Mouse (Mus musculus): ENCODE results near the gene Gsc2. TPM values are rescaled to one million over a fixed set of nuclear protein-coding genes. Genes with fewer than 3 reads are reported as not detected.

Gsc2 gene
- total RNA-seq, 2 experiments from 2014 or later, result not detected

GRCm38 (mm10) chr16:17928087-17928580, 13.3 kb upstream of the Gsc2 start, which contains the start of gene Slc25a1:
Gene Slc25a1, minus strand, starts transcription at chr16:17928219.
- peak; percentile 85 to 87 for DNase-seq (ENCODE audit: low spot score in 2 of 2)
- intact Hi-C loops (cut with DNase I), result loop anchor here (5.0 to 10.0 kb wide), 2 partner anchors 59 to 297 kb away; no protein-coding TSS in a partner anchor

- intact Hi-C loops (cut with DNase I), result loop anchor here (5.0 to 10.0 kb wide), 2 partner anchors 60 to 297 kb away; no protein-coding TSS in a partner anchor
- peak; percentile 37 to 49 for DNase-seq (ENCODE audit: low spot score in 2 of 2)
These were observed 12.7 kb upstream of the Gsc2 start for GRCm38 (mm10) chr16:17927351-17928082.

- DNase-seq (ENCODE audit: low spot score in 2 of 2), result no peak
- intact Hi-C loops (cut with DNase I), result loop anchor here (5.0 to 10.0 kb wide), 2 partner anchors 125 to 303 kb away; no protein-coding TSS in a partner anchor
These were observed 7.3 kb upstream of the Gsc2 start for GRCm38 (mm10) chr16:17922163-17922538.

GRCm38 (mm10) chr16:17921325-17922162, 6.7 kb upstream of the Gsc2 start:
- intact Hi-C loops (cut with DNase I), result loop anchor here (5.0 to 10.0 kb wide), 2 partner anchors 126 to 303 kb away; no protein-coding TSS in a partner anchor
- DNase-seq (ENCODE audit: low spot score in 2 of 2), result peak; percentile 95 to 96

- intact Hi-C loops (cut with DNase I), result loop anchor here (5.0 to 10.0 kb wide), 2 partner anchors 127 to 304 kb away; no protein-coding TSS in a partner anchor
These were observed 5.7 kb upstream of the Gsc2 start for GRCm38 (mm10) chr16:17920586-17920985.

GRCm38 (mm10) chr16:17911052-17911595, 3.7 kb downstream of the Gsc2 start, which contains the start of gene Ess2:
Gene Ess2, minus strand, starts transcription at chr16:17911348.
- intact Hi-C loops (cut with DNase I), result loop anchor here (5.0 kb wide), 2 partner anchors 76 to 126 kb away; no protein-coding TSS in a partner anchor
- DNase-seq (ENCODE audit: low spot score in 2 of 2), result peak; percentile 93 to 94

More at GRCm38 (mm10) chr16:17920586-17920985, 5.7 kb upstream of the Gsc2 start:
- no peak for DNase-seq (ENCODE audit: low spot score in 2 of 2)

- intact Hi-C loops (cut with DNase I), result no loop called here
- DNase-seq (ENCODE audit: low spot score in 2 of 2), result no peak
These were observed 16.4 kb downstream of the Gsc2 start, which contains the start of the genes Dgcr2 and Tssk2 for GRCm38 (mm10) chr16:17898462-17898861. Gene Dgcr2, minus strand, starts transcription at chr16:17898562. Gene Tssk2, plus strand, starts transcription at chr16:17898637.

GRCm38 (mm10) chr16:17896091-17896490, 18.8 kb downstream of the Gsc2 start:
- intact Hi-C loops (cut with DNase I), result no loop called here
- no peak for DNase-seq (ENCODE audit: low spot score in 2 of 2)

GRCm38 (mm10) chr16:17893923-17894322, 20.9 kb downstream of the Gsc2 start, which contains the start of gene Tssk1:
Gene Tssk1, plus strand, starts transcription at chr16:17894223.
- intact Hi-C loops (cut with DNase I), result no loop called here
- DNase-seq (ENCODE audit: low spot score in 2 of 2), result no peak

- intact Hi-C loops (cut with DNase I), result no loop called here
- no peak for DNase-seq (ENCODE audit: low spot score in 2 of 2)
These were observed 22.3 kb downstream of the Gsc2 start for GRCm38 (mm10) chr16:17892606-17893005.

GRCm38 (mm10) chr16:17891567-17891959, 23.3 kb downstream of the Gsc2 start, which contains the start of gene Gm20518:
Gene Gm20518, minus strand, starts transcription at chr16:17891671.
- intact Hi-C loops (cut with DNase I), result no loop called here
- peak; percentile 96 to 98 for DNase-seq (ENCODE audit: low spot score in 2 of 2)

- intact Hi-C loops (cut with DNase I), result no loop called here
- peak; percentile 54 to 55 for DNase-seq (ENCODE audit: low spot score in 2 of 2)
These were observed 23.8 kb downstream of the Gsc2 start for GRCm38 (mm10) chr16:17890917-17891566.

GRCm38 (mm10) chr16:17890342-17890727, 24.5 kb downstream of the Gsc2 start:
- DNase-seq (ENCODE audit: low spot score in 2 of 2), result no peak
- intact Hi-C loops (cut with DNase I), result no loop called here

- intact Hi-C loops (cut with DNase I), result no loop called here
- DNase-seq (ENCODE audit: low spot score in 2 of 2), result no peak
These were observed 25.0 kb downstream of the Gsc2 start for GRCm38 (mm10) chr16:17889689-17890341.

- intact Hi-C loops (cut with DNase I), result no loop called here
- no peak for DNase-seq (ENCODE audit: low spot score in 2 of 2)
These were observed 30.7 kb downstream of the Gsc2 start for GRCm38 (mm10) chr16:17884116-17884515.

- no peak for DNase-seq (ENCODE audit: low spot score in 2 of 2)
- intact Hi-C loops (cut with DNase I), result no loop called here
These were observed 32.7 kb downstream of the Gsc2 start for GRCm38 (mm10) chr16:17882196-17882595.

- DNase-seq (ENCODE audit: low spot score in 2 of 2), result peak; percentile 38 to 54
- intact Hi-C loops (cut with DNase I), result no loop called here
These were observed 35.3 kb downstream of the Gsc2 start for GRCm38 (mm10) chr16:17879571-17879970.

- intact Hi-C loops (cut with DNase I), result no loop called here
- no peak for DNase-seq (ENCODE audit: low spot score in 2 of 2)
These were observed 38.8 kb downstream of the Gsc2 start for GRCm38 (mm10) chr16:17876096-17876495.
